Mouse (Mus musculus) embryonic fibroblast, embryonic 13.5 days (primary cell): ENCODE results near the gene Ppm1h. TPM values are rescaled to one million over a fixed set of nuclear protein-coding genes. Genes with fewer than 3 reads are reported as not detected.

ENCODE experiments used
- H3K27ac ChIP-seq: 2 replicates; pipeline ENCODE4 v1.5.1; 2012; ENCODE audit warnings: low read length, control low read depth, inconsistent platforms; ENCODE audit not compliant: insufficient read depth
- H3K4me1 ChIP-seq: 2 replicates; pipeline ENCODE4 v1.6.1; 2011; ENCODE audit warnings: low read length; ENCODE audit not compliant: control insufficient read depth, insufficient read depth
- H3K4me3 ChIP-seq: 2 replicates; pipeline ENCODE4 v1.5.1; 2011; ENCODE audit warnings: mild to moderate bottlenecking, control low read depth, low read length; ENCODE audit not compliant: insufficient read depth
- CTCF ChIP-seq: IDR thresholded peaks from 2 replicates; pipeline ENCODE4 v1.5.1; 2011; ENCODE audit warnings: mild to moderate bottlenecking, control low read depth, low read length, moderate library complexity, borderline replicate concordance; ENCODE audit not compliant: insufficient read depth
- POLR2A ChIP-seq: IDR thresholded peaks from 2 replicates; pipeline ENCODE4 v1.6.1; 2011; ENCODE audit warnings: low read depth, mild to moderate bottlenecking, control low read depth, low read length, moderate library complexity
- polyA plus RNA-seq: library from polyadenylated mRNA; stranded (reverse); fragments of >200 nt; gene quantifications from 2 replicates; pipeline ENCODE4 v1.2.4, GENCODE M21; 2011; ENCODE audit warnings: low read depth; ENCODE audit not compliant: missing spikeins, insufficient read length

The Ppm1h gene
- polyA plus RNA-seq, 1 experiment, result 4.5 TPM

DNA sequence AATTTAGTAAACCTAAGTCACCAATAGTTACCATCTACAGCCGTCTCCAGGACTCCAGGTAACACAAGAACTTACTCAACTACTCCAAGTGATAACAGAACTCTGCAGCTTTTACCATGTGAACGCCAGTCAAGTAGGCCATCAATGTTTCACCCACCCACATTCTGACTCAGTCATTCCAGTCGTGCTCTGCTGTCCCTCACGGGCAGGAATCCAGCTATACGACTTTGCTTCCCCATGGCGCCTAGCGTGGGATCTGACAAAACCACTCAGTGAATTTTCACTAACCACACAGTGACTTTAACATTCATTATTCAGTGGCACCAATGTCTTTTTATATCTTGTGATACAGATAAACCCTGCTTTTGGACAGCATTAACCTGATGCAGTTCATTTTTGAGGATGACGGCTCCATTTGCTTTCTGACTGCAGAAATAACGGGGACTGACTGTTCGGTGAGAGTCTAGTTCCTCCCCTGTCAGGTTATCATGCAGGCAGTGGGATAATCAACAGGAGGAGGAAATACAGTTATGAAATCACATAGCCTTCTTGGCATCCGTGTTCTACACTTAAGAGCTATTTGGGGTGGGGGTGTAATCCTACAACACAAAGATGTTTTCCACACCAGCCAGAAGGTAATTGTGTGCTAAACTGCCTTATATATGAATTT is 304.5 kb downstream of the Ppm1h start:
- Histone ChIP-seq H3K4me1 (peaks cover 5% of the 10 kb centered on the region), H3K27ac (peak overlapping the region; percentile 99), H3K4me3 (peak overlapping the region; percentile 97)
- TF ChIP-seq POLR2A (peak; percentile 78), CTCF (no peak)

DNA sequence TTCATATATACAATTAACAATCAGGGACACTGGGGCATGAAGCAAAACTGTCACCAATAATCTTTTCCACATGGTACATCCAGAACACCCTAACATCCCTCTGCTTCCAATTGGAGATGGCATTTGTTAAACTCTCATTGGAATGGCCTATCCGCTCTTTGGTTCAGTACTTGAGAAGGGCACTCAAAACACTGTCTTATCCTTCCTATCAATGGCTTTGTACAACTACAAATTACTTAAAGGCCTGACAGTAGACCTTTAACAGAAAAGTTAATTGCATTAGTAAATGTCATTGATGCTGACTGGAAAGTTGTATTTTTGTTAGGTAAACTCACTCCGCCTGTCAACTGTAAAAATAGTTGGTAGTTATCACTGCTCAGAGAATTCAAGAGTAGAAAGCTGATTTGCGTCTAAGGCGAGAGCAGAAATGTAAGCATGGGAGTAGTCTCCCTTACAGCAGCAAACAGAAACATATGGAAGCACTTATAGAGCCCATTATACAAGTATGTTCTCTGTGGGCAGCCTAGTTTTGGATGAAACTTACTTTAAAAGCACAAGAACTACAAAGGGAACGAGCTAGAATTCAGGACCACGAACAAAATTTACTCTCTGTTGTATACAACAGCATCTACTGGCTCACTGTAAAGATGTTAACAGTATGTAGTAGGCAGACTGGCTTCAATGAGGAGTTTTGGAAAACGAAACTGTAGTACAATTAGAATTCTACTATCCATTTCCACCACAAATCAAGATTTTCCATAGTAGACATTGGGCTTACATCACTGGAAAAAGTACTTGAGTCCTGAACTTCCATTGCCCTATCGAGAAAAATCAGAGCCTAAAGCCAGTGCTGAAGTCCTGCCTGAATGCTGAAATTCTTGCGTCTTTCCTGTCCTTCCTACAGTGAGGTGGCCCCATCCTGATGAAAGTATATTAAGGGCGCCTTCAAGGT is 305.3 kb downstream of the Ppm1h start:
- H3K4me1 ChIP-seq, result peaks cover 5% of the 10 kb centered on the region
- TF ChIP-seq CTCF (no peak), POLR2A (peak; percentile 24; the same call in 1 of the 2 replicates)
- H3K27ac ChIP-seq, result peak overlapping the region; percentile 99
- H3K4me3 ChIP-seq, result peak overlapping the region; percentile 97

DNA sequence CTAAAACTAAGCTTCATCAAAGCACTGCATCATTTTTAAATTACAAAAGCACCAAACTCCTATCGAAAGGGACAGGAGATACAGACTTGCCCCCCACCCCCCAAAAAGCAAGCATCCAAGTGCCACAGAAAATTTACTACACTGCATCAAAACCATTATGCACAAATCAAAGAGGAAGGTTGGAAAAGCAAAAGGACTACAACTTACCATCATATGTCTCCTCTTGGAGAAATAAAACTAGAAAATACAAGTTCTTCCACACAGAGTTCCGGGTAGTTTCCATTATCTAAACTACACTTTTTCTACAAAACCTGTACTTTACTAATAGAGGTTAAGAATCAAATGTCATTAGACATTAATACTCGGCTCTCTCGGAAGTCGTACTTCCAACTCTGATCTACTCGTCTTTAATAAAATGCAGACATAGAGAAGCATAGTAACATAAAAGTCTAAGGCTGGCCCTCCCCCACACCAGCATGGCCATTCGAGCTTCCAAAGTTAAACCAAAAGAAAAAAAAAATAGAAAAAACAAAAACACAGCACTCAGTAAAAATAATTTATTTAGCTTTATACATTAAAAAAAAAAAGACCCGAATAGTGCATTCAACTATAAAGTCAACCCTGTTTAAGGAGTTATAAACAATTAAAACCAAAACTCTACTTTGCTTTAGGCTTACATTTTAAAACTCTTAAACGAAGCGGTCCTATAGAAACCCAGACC is 306.1 kb downstream of the Ppm1h start:
- TF ChIP-seq CTCF (no peak), POLR2A (no peak)
- Histone ChIP-seq H3K4me1 (peaks cover 5% of the 10 kb centered on the region), H3K4me3 (peak overlapping the region; percentile 97), H3K27ac (peak overlapping the region; percentile 99)

DNA sequence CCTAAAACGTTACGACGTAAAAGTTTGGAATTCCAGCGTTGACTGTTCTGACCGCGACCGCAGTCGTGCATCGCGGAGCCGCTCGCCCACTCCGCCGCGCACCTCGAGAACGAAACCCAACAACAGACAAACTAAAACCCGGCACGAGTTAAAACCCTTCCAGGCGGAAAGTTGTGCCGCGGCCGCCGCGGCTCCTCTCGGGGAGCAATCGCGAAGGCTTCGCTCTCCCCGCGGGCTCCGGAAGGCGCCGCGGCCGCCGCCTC is 306.6 kb downstream of the Ppm1h start:
- Histone ChIP-seq H3K4me1 (peaks cover 5% of the 10 kb centered on the region), H3K4me3 (peak overlapping the region; percentile 97), H3K27ac (peak overlapping the region; percentile 99)
- TF ChIP-seq CTCF (no peak), POLR2A (no peak; the same call in 1 of the 2 replicates)

DNA sequence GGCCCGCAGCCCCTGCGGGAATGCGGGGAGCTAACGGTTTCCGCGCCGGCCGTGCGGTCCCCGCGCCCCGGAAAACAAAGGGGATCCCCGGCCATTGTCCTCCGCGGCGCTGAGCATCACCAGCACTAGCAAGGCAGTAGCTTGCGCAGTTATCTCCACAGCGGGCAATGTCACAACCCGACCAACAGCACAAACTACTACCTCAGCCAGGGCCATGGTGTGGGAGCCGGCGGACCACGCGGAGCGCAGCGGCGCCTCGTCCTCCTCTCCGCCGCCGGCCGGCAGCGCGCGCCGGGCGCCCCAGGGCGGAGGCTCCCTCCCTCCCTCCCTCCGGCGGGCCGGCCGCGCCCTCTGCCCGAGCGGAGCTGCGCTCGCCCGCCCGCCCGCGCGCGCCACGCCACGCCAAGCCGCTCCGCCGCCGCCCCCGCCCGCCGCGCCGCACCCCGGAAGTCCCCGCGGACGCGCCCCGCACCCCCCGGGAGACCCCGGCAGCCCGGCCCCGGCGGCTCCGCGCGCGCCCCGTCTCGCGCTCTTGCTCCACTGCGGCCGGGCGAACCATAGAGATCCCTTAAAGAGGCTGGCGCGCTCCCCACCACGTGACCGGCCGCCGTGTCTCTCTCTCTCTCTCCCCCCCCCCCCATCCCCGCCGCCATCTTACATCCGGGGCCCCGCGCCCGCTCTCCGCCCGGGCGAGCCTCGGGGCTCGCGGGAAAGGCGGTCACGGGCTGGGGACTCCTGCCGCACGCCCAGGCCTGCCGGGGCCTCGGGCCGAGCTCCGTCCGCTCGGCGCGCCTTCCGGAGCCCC is 307.2 kb downstream of the Ppm1h start:
- H3K27ac ChIP-seq, result peak overlapping the region; percentile 100
- H3K4me3 ChIP-seq, result peak overlapping the region; percentile 97
- TF ChIP-seq POLR2A, result peak; percentile 82
- no peak for TF ChIP-seq CTCF
- peaks cover 5% of the 10 kb centered on the region for H3K4me1 ChIP-seq

DNA sequence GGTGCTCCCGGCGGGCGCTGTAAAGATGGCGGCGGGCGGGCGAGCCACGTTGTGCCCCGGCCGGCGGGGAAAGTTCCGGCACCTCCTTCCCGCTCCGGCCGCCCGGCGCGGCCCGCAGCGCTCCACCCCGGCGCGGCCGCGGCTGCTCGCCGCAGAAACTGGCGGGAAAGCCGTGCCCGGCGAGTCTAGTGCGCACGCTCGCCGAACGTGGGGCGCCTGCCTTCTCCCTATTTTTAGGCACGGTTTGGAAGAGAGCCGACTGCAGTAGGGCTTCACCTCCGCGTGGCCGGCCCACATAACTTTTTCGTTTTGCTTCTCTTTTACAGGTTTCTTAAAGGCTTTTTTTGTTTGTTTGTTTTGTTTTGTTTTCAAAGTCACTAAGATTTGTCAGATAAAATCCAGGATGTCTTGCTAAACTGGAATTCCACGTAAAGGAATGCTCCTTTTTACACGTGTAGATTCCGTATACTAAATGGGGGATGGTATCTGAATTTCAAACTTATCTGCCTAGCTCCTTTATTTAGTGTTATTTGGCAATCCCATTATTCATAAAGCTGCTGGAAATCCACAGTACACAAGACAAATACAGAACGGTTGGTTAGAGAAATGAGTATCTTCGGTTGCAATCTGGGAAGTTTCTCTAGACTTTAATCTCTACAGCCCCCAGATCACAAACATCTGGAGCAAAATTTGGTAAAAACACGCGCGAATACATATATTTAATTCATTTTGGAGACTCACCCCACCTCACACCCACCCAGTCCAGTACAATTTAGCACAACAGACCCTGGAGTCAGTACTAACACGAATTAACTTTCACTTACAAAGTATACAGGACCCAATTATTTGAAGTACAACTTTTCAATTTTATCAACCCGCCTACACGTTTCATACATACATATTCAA is 308.0 kb downstream of the Ppm1h start:
- peak overlapping the region; percentile 45 for H3K4me3 ChIP-seq
- peaks cover 5% of the 10 kb centered on the region for H3K4me1 ChIP-seq
- peak overlapping the region; percentile 100 for H3K27ac ChIP-seq
- TF ChIP-seq CTCF (no peak), POLR2A (peak; percentile 46)

DNA sequence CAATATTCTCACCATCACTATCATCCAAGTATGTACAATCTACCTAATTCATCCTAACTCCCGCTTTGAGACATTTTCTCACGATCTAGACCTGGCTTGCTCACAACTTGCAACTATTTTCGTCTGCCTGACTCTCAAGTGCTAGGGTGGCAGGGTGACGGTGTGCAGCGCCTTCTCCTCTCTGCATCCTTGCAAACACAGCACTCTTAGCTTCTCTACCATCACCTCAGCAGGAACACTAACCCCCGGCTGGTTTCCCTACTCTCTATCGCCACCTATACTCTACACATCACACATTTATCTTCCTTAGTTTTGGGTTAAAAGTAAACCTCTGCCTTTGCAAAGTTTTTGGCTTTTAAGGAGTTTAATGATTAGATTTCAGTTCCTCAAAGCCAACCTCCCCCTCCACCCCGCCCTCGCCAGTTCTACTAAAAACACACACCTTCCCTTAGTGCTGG is 309.1 kb downstream of the Ppm1h start:
- Histone ChIP-seq H3K27ac (peak overlapping the region; percentile 12), H3K4me1 (peaks cover 5% of the 10 kb centered on the region), H3K4me3 (no peak overlapping the region)
- no peak; the same call in 1 of the 2 replicates for TF ChIP-seq POLR2A
- no peak for TF ChIP-seq CTCF

DNA sequence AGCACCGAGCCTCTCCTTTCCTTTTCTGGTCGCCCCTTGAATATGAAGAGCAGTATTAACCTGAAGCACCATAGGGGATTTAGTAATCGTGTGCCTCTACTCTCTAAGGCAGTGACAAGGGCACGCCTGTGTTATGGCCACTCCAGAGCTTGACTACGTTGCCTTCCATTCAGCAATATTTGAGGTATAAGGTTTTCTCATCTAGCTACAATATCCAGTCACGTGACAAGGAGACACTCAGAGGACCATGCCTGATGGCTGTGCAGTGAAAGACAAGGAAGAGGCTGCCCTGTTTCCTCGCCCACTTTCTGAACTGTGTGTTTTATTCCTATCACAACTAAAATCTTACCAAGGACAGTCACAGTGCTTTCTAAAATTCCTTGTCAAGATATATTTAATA is 309.8 kb downstream of the Ppm1h start:
- no peak overlapping the region for H3K4me3 ChIP-seq
- peak overlapping the region; percentile 12 for H3K27ac ChIP-seq
- no peak for TF ChIP-seq POLR2A
- no peak for TF ChIP-seq CTCF
- peaks cover 5% of the 10 kb centered on the region for H3K4me1 ChIP-seq
